Mouse (Mus musculus): ENCODE results near the gene Gm20388. TPM values are rescaled to one million over a fixed set of nuclear protein-coding genes. Genes with fewer than 3 reads are reported as not detected.

Gm20388 gene
- polyA plus RNA-seq, 1 experiment from 2014 or later, result not detected

- no peak overlapping the region for H3K4me2 ChIP-seq (replicated peaks)
- H3K9ac ChIP-seq, result no peak overlapping the region
- H3K27ac ChIP-seq, result no peak overlapping the region
- H3K4me3 ChIP-seq (replicated peaks; ENCODE audit: low read length), result no peak overlapping the region
- 88% methylated on average over 2 of the region's 2 CpGs for WGBS
- ATAC-seq (ENCODE audit: low FRiP score) (no peak), DNase-seq (ENCODE audit: low spot score) (no peak)
- H3K9me3 ChIP-seq (ENCODE audit: control insufficient read depth, low read length), result no peaks in the 10 kb centered on the region
- H3K36me3 ChIP-seq (replicated peaks; ENCODE audit: control insufficient read depth, insufficient read depth), result no peaks in the 10 kb centered on the region
- no peaks in the 10 kb centered on the region for H3K27me3 ChIP-seq (ENCODE audit: control insufficient read depth, insufficient read depth, low read length)
- H3K4me1 ChIP-seq (replicated peaks; ENCODE audit: control insufficient read depth, insufficient read depth, low read length), result no peaks in the 10 kb centered on the region
Observed at GRCm38 (mm10) chr8:123292785-123293184, 3382.1 kb downstream of the Gm20388 start.

GRCm38 (mm10) chr8:123298301-123298700 lies 3387.7 kb downstream of the Gm20388 start:
- H3K4me3 ChIP-seq (replicated peaks; ENCODE audit: low read length), result no peak overlapping the region
- no peaks in the 10 kb centered on the region for H3K36me3 ChIP-seq (replicated peaks; ENCODE audit: control insufficient read depth, insufficient read depth)
- no peaks in the 10 kb centered on the region for H3K4me1 ChIP-seq (replicated peaks; ENCODE audit: control insufficient read depth, insufficient read depth, low read length)
- WGBS, result 96% methylated on average over 11 of the region's 11 CpGs
- H3K4me2 ChIP-seq (replicated peaks), result no peak overlapping the region
- ATAC-seq (ENCODE audit: low FRiP score) (no peak), DNase-seq (ENCODE audit: low spot score) (no peak)
- no peak overlapping the region for H3K27ac ChIP-seq
- H3K27me3 ChIP-seq (ENCODE audit: control insufficient read depth, insufficient read depth, low read length), result no peaks in the 10 kb centered on the region
- H3K9ac ChIP-seq, result no peak overlapping the region
- H3K9me3 ChIP-seq (ENCODE audit: control insufficient read depth, low read length), result no peaks in the 10 kb centered on the region

- 72% methylated on average over 4 of the region's 4 CpGs for WGBS
- no peak for ATAC-seq (ENCODE audit: low FRiP score)
Observed at GRCm38 (mm10) chr8:123308738-123309137, 3398.1 kb downstream of the Gm20388 start.

GRCm38 (mm10) chr8:123317781-123318466 lies 3407.3 kb downstream of the Gm20388 start:
- Histone ChIP-seq H3K27me3 (ENCODE audit: control insufficient read depth, insufficient read depth, low read length) (no peaks in the 10 kb centered on the region), H3K27ac (no peak overlapping the region), H3K9me3 (ENCODE audit: control insufficient read depth, low read length) (no peaks in the 10 kb centered on the region), H3K36me3 (replicated peaks; ENCODE audit: control insufficient read depth, insufficient read depth) (no peaks in the 10 kb centered on the region), H3K4me3 (replicated peaks; ENCODE audit: low read length) (peak overlapping the region; percentile 47), H3K9ac (peak overlapping the region; percentile 56), H3K4me1 (replicated peaks; ENCODE audit: control insufficient read depth, insufficient read depth, low read length) (peaks cover 10% of the 10 kb centered on the region; the same call in 1 of the 2 replicates), H3K4me2 (replicated peaks) (peak overlapping the region; percentile 84)
- ATAC-seq (ENCODE audit: low FRiP score), result peak; percentile 64
- DNase-seq (ENCODE audit: low spot score), result no peak
- 10% methylated on average over 21 of the region's 21 CpGs for WGBS

More at GRCm38 (mm10) chr8:123308738-123309137, 3398.1 kb downstream of the Gm20388 start:
- no peaks in the 10 kb centered on the region for H3K36me3 ChIP-seq (replicated peaks; ENCODE audit: control insufficient read depth, insufficient read depth)
- no peak overlapping the region for H3K9ac ChIP-seq
- H3K27ac ChIP-seq, result no peak overlapping the region
- H3K27me3 ChIP-seq (ENCODE audit: control insufficient read depth, insufficient read depth, low read length), result no peaks in the 10 kb centered on the region
- DNase-seq (ENCODE audit: low spot score), result no peak
- no peak overlapping the region for H3K4me2 ChIP-seq (replicated peaks)
- no peaks in the 10 kb centered on the region for H3K4me1 ChIP-seq (replicated peaks; ENCODE audit: control insufficient read depth, insufficient read depth, low read length)
- H3K9me3 ChIP-seq (ENCODE audit: control insufficient read depth, low read length), result no peaks in the 10 kb centered on the region
- no peak overlapping the region for H3K4me3 ChIP-seq (replicated peaks; ENCODE audit: low read length)

GRCm38 (mm10) chr8:123318467-123318911 lies 3407.8 kb downstream of the Gm20388 start, which contains the start of gene Fanca:
TSS of gene Fanca (minus strand) at chr8:123318576.
- no peaks in the 10 kb centered on the region for H3K36me3 ChIP-seq (replicated peaks; ENCODE audit: control insufficient read depth, insufficient read depth)
- H3K4me1 ChIP-seq (replicated peaks; ENCODE audit: control insufficient read depth, insufficient read depth, low read length), result peaks cover 10% of the 10 kb centered on the region; the same call in 1 of the 2 replicates
- DNase-seq (ENCODE audit: low spot score) (peak; percentile 89), ATAC-seq (ENCODE audit: low FRiP score) (peak; percentile 98)
- under 1% methylated on average over 24 of the region's 24 CpGs for WGBS
- peak within 1 kb of the TSS; percentile 56 for H3K9ac ChIP-seq
- peak within 1 kb of the TSS; percentile 84 for H3K4me2 ChIP-seq (replicated peaks)
- no peaks in the 10 kb centered on the region for H3K9me3 ChIP-seq (ENCODE audit: control insufficient read depth, low read length)
- H3K27me3 ChIP-seq (ENCODE audit: control insufficient read depth, insufficient read depth, low read length), result no peaks in the 10 kb centered on the region
- H3K4me3 ChIP-seq (replicated peaks; ENCODE audit: low read length), result peak within 1 kb of the TSS; percentile 47
- no peak within 1 kb of the TSS for H3K27ac ChIP-seq

GRCm38 (mm10) chr8:123319522-123320164 lies 3409.0 kb downstream of the Gm20388 start:
- Histone ChIP-seq H3K4me1 (replicated peaks; ENCODE audit: control insufficient read depth, insufficient read depth, low read length) (peaks cover 10% of the 10 kb centered on the region; the same call in 1 of the 2 replicates), H3K36me3 (replicated peaks; ENCODE audit: control insufficient read depth, insufficient read depth) (no peaks in the 10 kb centered on the region), H3K27me3 (ENCODE audit: control insufficient read depth, insufficient read depth, low read length) (no peaks in the 10 kb centered on the region), H3K4me3 (replicated peaks; ENCODE audit: low read length) (no peak overlapping the region), H3K27ac (no peak overlapping the region), H3K9ac (no peak overlapping the region), H3K9me3 (ENCODE audit: control insufficient read depth, low read length) (no peaks in the 10 kb centered on the region), H3K4me2 (replicated peaks) (no peak overlapping the region)
- ATAC-seq (ENCODE audit: low FRiP score) (0 out of 2 replicates have a peak, but pooled peaks have one; percentile 28), DNase-seq (ENCODE audit: low spot score) (peak; percentile 81)
- WGBS, result 42% methylated on average over 7 of the region's 7 CpGs

DNA sequence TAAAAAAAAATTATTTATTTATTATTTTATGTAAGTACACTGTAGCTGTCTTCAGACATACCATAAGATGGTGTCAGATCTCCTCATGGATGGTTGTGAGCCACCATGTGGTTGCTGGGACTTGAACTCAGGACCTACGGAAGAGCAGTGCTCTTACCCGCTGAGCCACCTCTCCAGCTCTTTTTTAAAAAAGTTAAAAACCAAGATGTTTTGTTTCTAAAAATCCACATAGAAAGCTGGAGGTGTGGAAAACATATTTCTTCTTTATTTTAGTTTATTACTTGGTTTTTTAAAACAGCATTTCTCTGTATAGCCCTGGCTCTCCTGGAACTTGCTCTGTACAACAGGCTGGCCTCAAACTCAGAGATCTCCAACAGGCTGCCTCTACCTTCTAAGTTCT lies 3417.9 kb downstream of the Gm20388 start:
- ATAC-seq (ENCODE audit: low FRiP score) (no peak), DNase-seq (ENCODE audit: low spot score) (no peak)
- WGBS, result 94% methylated on average over 2 of the region's 2 CpGs

DNA sequence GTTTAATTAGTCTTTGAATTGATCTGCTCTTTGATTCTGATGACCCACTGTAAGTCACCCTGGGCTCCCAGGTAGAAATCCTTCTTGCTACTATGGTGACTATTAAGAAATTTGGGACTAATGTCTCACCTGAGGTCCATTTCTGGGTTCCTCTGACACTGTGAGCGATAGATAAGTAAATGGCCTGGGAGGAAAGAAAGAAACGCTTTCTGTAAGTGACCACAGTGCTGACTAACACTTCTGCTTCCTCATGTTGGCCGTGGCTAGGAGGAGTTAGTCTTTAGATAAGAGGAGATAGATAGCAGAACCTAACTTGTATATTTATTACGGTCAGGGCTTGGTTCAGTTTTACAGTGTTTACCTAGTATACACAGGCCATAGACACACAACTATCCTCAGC lies 3418.7 kb downstream of the Gm20388 start:
- no peak overlapping the region for H3K4me3 ChIP-seq (replicated peaks; ENCODE audit: low read length)
- WGBS, result 94% methylated on average over 4 of the region's 4 CpGs
- peaks cover 11% of the 10 kb centered on the region for H3K4me1 ChIP-seq (replicated peaks; ENCODE audit: control insufficient read depth, insufficient read depth, low read length)
- no peak overlapping the region for H3K27ac ChIP-seq
- no peaks in the 10 kb centered on the region for H3K9me3 ChIP-seq (ENCODE audit: control insufficient read depth, low read length)
- H3K4me2 ChIP-seq (replicated peaks), result no peak overlapping the region
- no peaks in the 10 kb centered on the region for H3K36me3 ChIP-seq (replicated peaks; ENCODE audit: control insufficient read depth, insufficient read depth)
- no peak for DNase-seq (ENCODE audit: low spot score)
- no peak for ATAC-seq (ENCODE audit: low FRiP score)
- no peaks in the 10 kb centered on the region for H3K27me3 ChIP-seq (ENCODE audit: control insufficient read depth, insufficient read depth, low read length)
- no peak overlapping the region for H3K9ac ChIP-seq

More for the DNA sequence above, 3417.9 kb downstream of the Gm20388 start:
- Histone ChIP-seq H3K4me1 (replicated peaks; ENCODE audit: control insufficient read depth, insufficient read depth, low read length) (peaks cover 3% of the 10 kb centered on the region; the same call in 1 of the 2 replicates), H3K4me3 (replicated peaks; ENCODE audit: low read length) (no peak overlapping the region), H3K9ac (no peak overlapping the region), H3K36me3 (replicated peaks; ENCODE audit: control insufficient read depth, insufficient read depth) (no peaks in the 10 kb centered on the region), H3K4me2 (replicated peaks) (no peak overlapping the region), H3K27me3 (ENCODE audit: control insufficient read depth, insufficient read depth, low read length) (no peaks in the 10 kb centered on the region), H3K9me3 (ENCODE audit: control insufficient read depth, low read length) (no peaks in the 10 kb centered on the region), H3K27ac (no peak overlapping the region)

GRCm38 (mm10) chr8:123329961-123330360 lies 3419.3 kb downstream of the Gm20388 start:
- Histone ChIP-seq H3K27me3 (ENCODE audit: control insufficient read depth, insufficient read depth, low read length) (no peaks in the 10 kb centered on the region), H3K9ac (no peak overlapping the region), H3K27ac (no peak overlapping the region), H3K4me2 (replicated peaks) (no peak overlapping the region), H3K4me3 (replicated peaks; ENCODE audit: low read length) (no peak overlapping the region), H3K9me3 (ENCODE audit: control insufficient read depth, low read length) (no peaks in the 10 kb centered on the region), H3K36me3 (replicated peaks; ENCODE audit: control insufficient read depth, insufficient read depth) (no peaks in the 10 kb centered on the region), H3K4me1 (replicated peaks; ENCODE audit: control insufficient read depth, insufficient read depth, low read length) (peaks cover 17% of the 10 kb centered on the region)
- ATAC-seq (ENCODE audit: low FRiP score) (no peak), DNase-seq (ENCODE audit: low spot score) (no peak)
- WGBS, result 64% methylated on average over 5 of the region's 5 CpGs
